In genomic region chr13:48851719-48852118, GRCm38 (mm10) we compare ENCODE assay signal across 17 mouse cellular contexts. TPM values are rescaled to one million over a fixed set of nuclear protein-coding genes. Genes with fewer than 3 reads are reported as not detected.
A peak's percentile ranks its signal among the peaks of the same experiment; 100 is the strongest.
DNase-seq lines count a peak whose midpoint lies in the region; ATAC-seq and TF ChIP-seq lines count a peak whose summit lies in the region.
"Had no signal": no experiment of that assay in that cellular context is flagged by ENCODE, and none has a peak within 500 bp of the region (broad histone marks: within the 10 kb centered on the region; RNA-seq: fewer than 3 reads in every experiment).

No protein-coding gene starts in this region.

- WGBS in forebrain, embryonic 10.5 days: 92% methylated on average over 5 of the region's 5 CpGs
- WGBS in forebrain, embryonic 16.5 days: 89% methylated on average over 5 of the region's 5 CpGs
- 67% methylated on average over 5 of the region's 5 CpGs for WGBS in lung, postnatal 0 days
- 74% methylated on average over 5 of the region's 5 CpGs for WGBS in lung, adult 2 months

- no peak overlapping the region for H3K4me2 ChIP-seq in forebrain, embryonic 16.5 days (ENCODE audit: low read length)
- H3K4me2 ChIP-seq in lung, postnatal 0 days (replicated peaks; ENCODE audit: low read depth, low read length): no peak overlapping the region
- H3K4me2 ChIP-seq: embryonic facial prominence, embryonic 13.5 days; forebrain, embryonic 13.5 days; hindbrain, embryonic 13.5 days had no signal

- peaks cover 8% of the 10 kb centered on the region for H3K36me3 ChIP-seq in forebrain, embryonic 10.5 days (replicated peaks)
- no peaks in the 10 kb centered on the region for H3K36me3 ChIP-seq in forebrain, embryonic 16.5 days (ENCODE audit: control insufficient read depth, insufficient read depth)
- no peaks in the 10 kb centered on the region for H3K36me3 ChIP-seq in lung, postnatal 0 days (ENCODE audit: insufficient read depth, low read length)
- H3K36me3 ChIP-seq: hindbrain, embryonic 13.5 days had no signal

- H3K9me3 ChIP-seq in forebrain, embryonic 10.5 days: no peaks in the 10 kb centered on the region
- no peaks in the 10 kb centered on the region for H3K9me3 ChIP-seq in forebrain, embryonic 16.5 days (ENCODE audit: control insufficient read depth, low read length)
- no peaks in the 10 kb centered on the region for H3K9me3 ChIP-seq in lung, postnatal 0 days (ENCODE audit: low read length)
- H3K9me3 ChIP-seq: embryonic facial prominence, embryonic 13.5 days; forebrain, embryonic 13.5 days; hindbrain, embryonic 13.5 days had no signal

- H3K27me3 ChIP-seq in forebrain, embryonic 10.5 days (ENCODE audit: poor library complexity, severe bottlenecking): no peaks in the 10 kb centered on the region
- H3K27me3 ChIP-seq in forebrain, embryonic 16.5 days (replicated peaks; ENCODE audit: control insufficient read depth, insufficient read depth, low read length): no peaks in the 10 kb centered on the region
- H3K27me3 ChIP-seq in lung, postnatal 0 days (replicated peaks; ENCODE audit: insufficient read depth, low read length): no peaks in the 10 kb centered on the region
- H3K27me3 ChIP-seq: embryonic facial prominence, embryonic 13.5 days; forebrain, embryonic 13.5 days; hindbrain, embryonic 13.5 days had no signal

- H3K4me1 ChIP-seq in forebrain, embryonic 10.5 days: peaks cover 64% of the 10 kb centered on the region
- H3K4me1 ChIP-seq in forebrain, embryonic 16.5 days (replicated peaks; ENCODE audit: control insufficient read depth, insufficient read depth, low read length): peaks cover 26% of the 10 kb centered on the region
- H3K4me1 ChIP-seq in lung, postnatal 0 days (ENCODE audit: insufficient read depth, low read depth, low read length): peaks cover 4% of the 10 kb centered on the region
- H3K4me1 ChIP-seq in lung, adult 2 months (ENCODE audit: control insufficient read depth, insufficient read depth, low read length): peaks cover 19% of the 10 kb centered on the region

- TF ChIP-seq POLR2A in lung, adult 2 months (IDR thresholded peaks at IDR 0.05; ENCODE audit: borderline replicate concordance, extremely low read depth, low read depth, low read length): no peak

- no peak for DNase-seq in forebrain, embryonic 10.5 days (ENCODE audit: extremely low spot score, low spot score)
- DNase-seq in lung, postnatal 0 days (ENCODE audit: low spot score): peak; percentile 85
- no peak for DNase-seq in lung, adult 2 months
- peak; percentile 16 for DNase-seq in thymus, postnatal 25 days
- no peak for DNase-seq in thymus, postnatal 4 days
- DNase-seq in left cerebral cortex, adult 8-10 months (ENCODE audit: low spot score in 2 of 2): no peak
- DNase-seq: adrenal gland, postnatal 10 days; cerebellum, adult 11 months; cerebellum, postnatal 36 days; gastrocnemius, adult 2 months; gastrocnemius, postnatal 25 days; heart, adult 11 months; heart, postnatal 10 days had no signal

- ATAC-seq in forebrain, embryonic 16.5 days: no peak
- peak; percentile 83 for ATAC-seq in lung, postnatal 0 days
- ATAC-seq: forebrain, embryonic 13.5 days had no signal

- TF ChIP-seq CTCF in lung, postnatal 0 days (IDR thresholded peaks at IDR 0.05): no peak
- no peak for TF ChIP-seq CTCF in lung, adult 2 months (IDR thresholded peaks at IDR 0.05; ENCODE audit: insufficient read depth, low read length)

- peak overlapping the region; percentile 2; the same call in 1 of the 2 replicates for H3K27ac ChIP-seq in forebrain, embryonic 10.5 days
- no peak overlapping the region for H3K27ac ChIP-seq in forebrain, embryonic 16.5 days (ENCODE audit: low read length)
- 0 out of 2 replicates have a peak overlapping the region, but pooled peaks have one; percentile 27 for H3K27ac ChIP-seq in lung, postnatal 0 days (ENCODE audit: low read length)
- H3K27ac ChIP-seq: embryonic facial prominence, embryonic 13.5 days; forebrain, embryonic 13.5 days; gastrocnemius, adult 2 months had no signal

- no peak for TF ChIP-seq EP300 in lung, postnatal 0 days (IDR thresholded peaks at IDR 0.05)

- H3K9ac ChIP-seq in forebrain, embryonic 16.5 days (replicated peaks; ENCODE audit: low read depth, low read length): no peak overlapping the region
- H3K9ac ChIP-seq in lung, postnatal 0 days (replicated peaks; ENCODE audit: low read depth): no peak overlapping the region
- H3K9ac ChIP-seq: embryonic facial prominence, embryonic 13.5 days; forebrain, embryonic 13.5 days; hindbrain, embryonic 13.5 days had no signal

- H3K4me3 ChIP-seq in forebrain, embryonic 10.5 days: no peak overlapping the region
- no peak overlapping the region for H3K4me3 ChIP-seq in forebrain, embryonic 16.5 days (replicated peaks; ENCODE audit: low read length)
- no peak overlapping the region for H3K4me3 ChIP-seq in lung, postnatal 0 days (ENCODE audit: low read depth, low read length)
- H3K4me3 ChIP-seq in lung, adult 2 months (replicated peaks; ENCODE audit: extremely low read depth, low read depth, low read length): no peak overlapping the region
- H3K4me3 ChIP-seq: embryonic facial prominence, embryonic 13.5 days; forebrain, embryonic 13.5 days; gastrocnemius, adult 2 months; hindbrain, embryonic 13.5 days had no signal

RNA-seq across cellular contexts. Expression of gene Phf2, which starts 19.2 kb away (rescaled TPM):
- 7.7 TPM in 2 replicates for polyA plus RNA-seq in forebrain, embryonic 10.5 days (2016; fragmentation: Nextera tagmentation; extraction: Ambion mirVana)
- 10.2 and 11.5 TPM in 2 replicates for polyA plus RNA-seq in forebrain, embryonic 16.5 days (2015; fragmentation: Nextera tagmentation; extraction: Ambion mirVana)
- 5.5 and 5.6 TPM in 2 replicates for polyA plus RNA-seq in lung, postnatal 0 days (2015; fragmentation: Nextera tagmentation; extraction: Ambion mirVana)
- 24.0 and 25.9 TPM in 2 replicates for polyA plus RNA-seq in lung, adult 2 months (2012; rRNA removed)
- total RNA-seq in left cerebral cortex, adult 8-10 months (2022): 10 to 100 TPM; 33.9 to 36.4 (median 34.3) TPM

Comparison
In these comparisons a context has a peak if more than half of its experiments do, and no peak if none do; other contexts are left out.
1. DNase-seq: peak in lung, postnatal 0 days (single experiment) and thymus, postnatal 25 days (single experiment); none in forebrain, embryonic 10.5 days (single experiment), lung, adult 2 months (single experiment), thymus, postnatal 4 days (single experiment) and left cerebral cortex, adult 8-10 months (0 of 2).